Mouse (Mus musculus): Measurements from ENCODE around the gene Bmp2k. TPM values are rescaled to one million over a fixed set of nuclear protein-coding genes. Genes with fewer than 3 reads are reported as not detected.
"Not testable (repeated sequence)": the region's sequence is repeated elsewhere in the genome, so short reads cannot be mapped to it uniquely, and the experiment has no call there.

Gene Bmp2k
- total RNA-seq, 2 experiments from 2014 or later = 14.6 to 15.2 TPM

GRCm38 (mm10) chr5:97001153-97001552, 3.7 kb downstream of the Bmp2k start:
- no peak for DNase-seq (ENCODE audit: low spot score in 2 of 2)

GRCm38 (mm10) chr5:97001571-97001970, 4.1 kb downstream of the Bmp2k start:
- DNase-seq (ENCODE audit: low spot score in 2 of 2) = no peak

- no peak for DNase-seq (ENCODE audit: low spot score in 2 of 2)
Measured at GRCm38 (mm10) chr5:97002336-97002735, 4.8 kb downstream of the Bmp2k start.

- DNase-seq (ENCODE audit: low spot score in 2 of 2) = no peak
Measured at GRCm38 (mm10) chr5:97002937-97003336, 5.4 kb downstream of the Bmp2k start.

- no peak for DNase-seq (ENCODE audit: low spot score in 2 of 2)
Measured at GRCm38 (mm10) chr5:97004178-97005030, 6.9 kb downstream of the Bmp2k start.

GRCm38 (mm10) chr5:97005891-97006290, 8.4 kb downstream of the Bmp2k start:
- no peak for DNase-seq (ENCODE audit: low spot score in 2 of 2)

GRCm38 (mm10) chr5:97006929-97007328, 9.4 kb downstream of the Bmp2k start:
- DNase-seq (ENCODE audit: low spot score in 2 of 2) = no peak

- DNase-seq (ENCODE audit: low spot score in 2 of 2) = no peak
Measured at GRCm38 (mm10) chr5:97007496-97007895, 10.0 kb downstream of the Bmp2k start.

- not testable (repeated sequence) for DNase-seq (ENCODE audit: low spot score in 2 of 2)
Measured at GRCm38 (mm10) chr5:97009140-97009539, 11.7 kb downstream of the Bmp2k start.

- no peak for DNase-seq (ENCODE audit: low spot score in 2 of 2)
Measured at GRCm38 (mm10) chr5:97009601-97010335, 12.3 kb downstream of the Bmp2k start.

- no peak for DNase-seq (ENCODE audit: low spot score in 2 of 2)
Measured at GRCm38 (mm10) chr5:97015781-97016508, 18.5 kb downstream of the Bmp2k start.

GRCm38 (mm10) chr5:97016842-97017577, 19.5 kb downstream of the Bmp2k start:
- DNase-seq (ENCODE audit: low spot score in 2 of 2) = no peak

- no peak for DNase-seq (ENCODE audit: low spot score in 2 of 2)
Measured at GRCm38 (mm10) chr5:97022305-97023278, 25.1 kb downstream of the Bmp2k start.

- no peak for DNase-seq (ENCODE audit: low spot score in 2 of 2)
Measured at GRCm38 (mm10) chr5:97024834-97025233, 27.3 kb downstream of the Bmp2k start.

GRCm38 (mm10) chr5:97025650-97026049, 28.2 kb downstream of the Bmp2k start:
- DNase-seq (ENCODE audit: low spot score in 2 of 2) = no peak

- no peak for DNase-seq (ENCODE audit: low spot score in 2 of 2)
Measured at GRCm38 (mm10) chr5:97028004-97028403, 30.5 kb downstream of the Bmp2k start.

- DNase-seq (ENCODE audit: low spot score in 2 of 2) = not testable (repeated sequence)
Measured at GRCm38 (mm10) chr5:97028840-97029239, 31.4 kb downstream of the Bmp2k start.

GRCm38 (mm10) chr5:97031771-97032170, 34.3 kb downstream of the Bmp2k start:
- DNase-seq (ENCODE audit: low spot score in 2 of 2) = no peak

GRCm38 (mm10) chr5:97045260-97045659, 47.8 kb downstream of the Bmp2k start:
- no peak for DNase-seq (ENCODE audit: low spot score in 2 of 2)

GRCm38 (mm10) chr5:97046680-97047079, 49.2 kb downstream of the Bmp2k start:
- DNase-seq (ENCODE audit: low spot score in 2 of 2) = no peak
